Mouse (Mus musculus) frontal cortex, adult (tissue): Measurements from ENCODE around the gene Pknox1.

ENCODE experiments used
- ATAC-seq: cut with Nextera tagmentation; 2 replicates; pipeline ENCODE4 v1.9.2; 2017; ENCODE audit warnings: mild to moderate bottlenecking, moderate library complexity, mixed read lengths; ENCODE audit not compliant: low TSS enrichment

Gene Pknox1

DNA sequence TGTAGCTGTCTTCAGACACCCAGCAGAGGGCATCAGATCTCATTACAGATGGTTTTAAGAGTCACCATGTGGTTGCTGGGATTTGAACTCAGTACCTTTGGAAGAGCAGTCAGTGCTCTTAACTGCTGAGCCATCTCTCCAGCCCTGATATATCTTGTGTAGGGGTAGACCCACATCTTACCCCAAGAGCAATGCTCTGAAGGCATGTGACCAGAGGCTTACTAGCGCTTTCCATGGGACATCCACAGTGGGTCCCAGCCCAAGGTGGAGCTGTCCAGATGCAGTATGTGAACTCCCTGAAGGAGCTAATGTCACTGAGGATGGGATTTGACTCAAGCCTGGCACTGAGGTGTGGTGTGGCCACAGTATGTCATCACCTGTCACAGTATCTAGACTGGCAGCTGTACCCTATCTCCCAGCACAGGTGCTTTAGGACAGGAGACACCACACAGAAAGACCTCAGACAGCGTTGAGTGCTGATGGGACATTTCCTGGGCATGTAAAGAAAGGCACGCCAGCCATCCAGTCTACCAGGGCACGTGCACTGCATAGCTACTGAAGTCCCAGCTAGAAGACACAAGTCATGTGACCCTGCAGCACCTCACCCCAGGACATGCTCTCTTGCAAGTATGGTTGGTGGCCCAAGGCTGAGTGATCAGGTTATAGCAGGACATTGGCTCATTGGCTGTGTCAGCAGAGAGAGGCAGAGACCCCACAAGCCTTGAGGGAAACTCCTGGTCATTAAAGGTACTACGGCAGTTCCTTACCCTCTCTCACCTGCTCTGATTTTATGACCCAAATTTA, 81.9 kb downstream of the Pknox1 start:
- no peak for ATAC-seq

- ATAC-seq = no peak
Measured at GRCm38 (mm10) chr17:31652152-31652551, 87.6 kb downstream of the Pknox1 start.

DNA sequence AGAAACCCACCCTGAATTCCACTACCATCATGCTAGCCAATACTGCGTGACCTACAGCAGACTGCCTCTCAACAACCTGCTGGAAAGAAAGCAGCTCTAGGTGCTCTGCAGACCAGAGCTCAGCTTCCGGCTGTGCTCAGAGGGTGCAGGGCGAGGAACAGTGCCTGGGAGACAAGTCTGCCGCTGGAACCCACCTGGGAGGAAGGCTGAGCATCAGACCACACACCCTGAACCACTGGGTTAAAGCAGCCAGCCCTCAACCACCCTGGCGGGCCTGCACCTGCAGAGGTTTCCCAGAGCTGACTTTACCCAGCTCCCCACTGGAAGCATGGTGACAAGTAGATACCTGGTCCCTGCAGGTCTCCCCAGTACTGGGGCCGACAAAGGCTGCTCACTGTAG, 88.7 kb downstream of the Pknox1 start:
- no peak for ATAC-seq

DNA sequence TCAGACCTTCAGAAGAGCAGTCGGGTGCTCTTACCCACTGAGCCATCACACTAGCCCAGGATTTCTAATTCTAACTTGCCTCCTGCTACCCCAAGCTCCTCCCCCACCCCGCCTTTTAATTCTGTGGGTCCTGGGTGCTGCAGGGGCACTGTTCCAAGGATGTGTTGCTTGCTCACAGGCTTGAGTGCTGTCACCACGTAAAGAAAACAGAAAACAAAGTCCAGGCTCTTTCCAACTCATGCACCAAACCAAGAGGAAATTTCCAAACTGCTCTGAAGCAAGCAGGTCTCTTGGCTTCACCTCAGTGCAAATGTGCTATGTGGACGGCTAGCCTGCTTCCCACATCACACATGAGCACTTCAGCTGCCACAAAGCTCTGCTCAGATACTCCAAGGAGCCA, 90.8 kb downstream of the Pknox1 start:
- no peak for ATAC-seq

DNA sequence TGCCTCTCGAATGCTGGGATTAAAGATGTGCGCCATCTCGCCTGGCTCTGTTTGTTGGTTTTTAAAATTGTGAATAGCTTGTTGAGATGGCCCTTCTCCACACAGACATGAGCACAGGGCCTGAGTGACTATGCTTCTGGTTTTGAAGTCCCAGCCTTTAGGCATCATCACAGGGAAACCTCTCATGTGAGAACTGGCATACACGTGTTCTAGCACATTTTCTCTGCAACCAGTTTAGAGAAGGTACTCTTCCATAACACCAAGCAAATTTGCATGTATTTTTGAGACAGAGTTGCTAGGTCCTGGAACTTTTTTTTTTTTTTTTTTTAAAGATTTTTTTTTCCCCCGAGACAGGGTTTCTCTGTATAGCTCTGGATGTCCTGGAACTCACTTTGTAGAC, 92.1 kb downstream of the Pknox1 start:
- no peak for ATAC-seq
